Mouse (Mus musculus) kidney, embryonic 15.5 days (tissue): ENCODE results near the gene Leng9. TPM values are rescaled to one million over a fixed set of nuclear protein-coding genes. Genes with fewer than 3 reads are reported as not detected.

Experiments
- ATAC-seq: fragments of 200-750 bp; cut with Nextera tagmentation; replicated peaks from 2 replicates; pipeline ENCODE4 v1.8.0; 2017; ENCODE audit warnings: moderate TSS enrichment; ENCODE audit not compliant: low FRiP score
- H3K27ac ChIP-seq: fragments of 300-500 bp; sonication (generic); 2 replicates; pipeline ENCODE4 v1.5.1; 2015; ENCODE audit warnings: mild to moderate bottlenecking, inconsistent platforms
- H3K27me3 ChIP-seq: fragments of 300-500 bp; sonication (generic); 2 replicates; pipeline ENCODE4 v1.6.1; 2015; ENCODE audit warnings: inconsistent platforms
- H3K36me3 ChIP-seq: fragments of 300-500 bp; sonication (generic); 2 replicates; pipeline ENCODE4 v1.6.1; 2015; ENCODE audit warnings: inconsistent platforms
- H3K4me1 ChIP-seq: fragments of 300-500 bp; sonication (generic); 2 replicates; pipeline ENCODE4 v1.6.1; 2015; ENCODE audit warnings: inconsistent platforms
- H3K4me2 ChIP-seq: fragments of 300-500 bp; sonication (generic); 2 replicates; pipeline ENCODE4 v1.6.1; 2015; ENCODE audit warnings: moderate library complexity, mild to moderate bottlenecking, inconsistent platforms
- H3K4me3 ChIP-seq: fragments of 300-500 bp; sonication (generic); replicated peaks from 2 replicates; pipeline ENCODE4 v1.5.1; 2015; ENCODE audit warnings: mild to moderate bottlenecking, inconsistent platforms
- H3K9ac ChIP-seq: fragments of 300-500 bp; sonication (generic); 2 replicates; pipeline ENCODE4 v1.6.1; 2015; ENCODE audit warnings: mild to moderate bottlenecking, inconsistent platforms
- H3K9me3 ChIP-seq: fragments of 300-500 bp; sonication (generic); replicated peaks from 2 replicates; pipeline ENCODE4 v1.6.1; 2016; ENCODE audit warnings: inconsistent platforms
- WGBS: fragments of 180-500 bp; shearing (Covaris S2); methylation state at CpG from one replicate; pipeline ENCODE4 v1.1.7; 2015; ENCODE audit warnings: mixed read lengths; 5-methylcytosine and 5-hydroxymethylcytosine counted together
- polyA plus RNA-seq: library from polyadenylated mRNA; unstranded; fragments of >200 nt; fragmentation: Nextera tagmentation; extraction: Ambion mirVana; gene quantifications from 2 replicates; pipeline ENCODE4 v1.2.1, GENCODE M21; 2015

The Leng9 gene
- polyA plus RNA-seq, 1 experiment from 2014 or later = 3.5 TPM

DNA sequence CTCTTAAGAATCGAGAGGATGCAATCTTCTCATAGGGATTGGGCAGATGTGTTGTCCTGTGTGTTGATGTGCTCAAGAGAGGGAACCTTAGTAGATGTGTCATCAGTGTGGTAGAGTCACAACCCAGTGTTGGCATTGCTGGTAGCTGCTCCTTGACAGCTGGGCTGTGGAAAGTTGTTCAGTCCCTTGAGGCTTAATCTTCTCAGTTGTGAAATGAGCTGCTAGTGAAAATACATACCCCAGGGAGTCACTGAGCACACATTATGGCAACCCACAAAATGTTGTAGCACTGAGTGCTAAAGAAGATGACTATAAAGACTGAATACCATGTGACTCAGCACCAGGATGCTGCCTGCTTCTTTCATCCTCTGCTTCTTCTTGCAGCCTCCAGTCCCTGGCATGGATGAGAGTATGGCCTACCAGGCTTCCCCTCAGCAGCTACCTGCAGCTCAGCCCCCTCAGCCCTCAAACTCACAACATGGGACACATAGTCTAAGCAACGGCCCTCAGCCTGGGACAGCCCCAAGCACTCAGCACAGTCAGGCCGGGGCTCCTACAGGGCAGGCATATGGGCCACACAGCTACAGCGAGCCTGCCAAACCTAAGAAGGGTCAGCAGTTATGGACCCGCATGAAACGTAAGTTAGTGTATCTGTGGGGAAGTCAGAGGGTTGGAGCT is 8.4 kb downstream of the Leng9 start:
- Histone ChIP-seq H3K4me2 (no peak overlapping the region), H3K4me3 (no peak overlapping the region), H3K27ac (no peak overlapping the region), H3K36me3 (peaks cover 89% of the 10 kb centered on the region), H3K27me3 (no peaks in the 10 kb centered on the region), H3K9me3 (no peaks in the 10 kb centered on the region), H3K4me1 (peaks cover 12% of the 10 kb centered on the region), H3K9ac (no peak overlapping the region)
- no peak for ATAC-seq
- 93% methylated on average over 6 of the region's 6 CpGs for WGBS

- no peak for ATAC-seq
- Histone ChIP-seq H3K4me3 (no peak overlapping the region), H3K36me3 (peaks cover 65% of the 10 kb centered on the region), H3K4me2 (no peak overlapping the region), H3K4me1 (peaks cover 22% of the 10 kb centered on the region), H3K27ac (no peak overlapping the region), H3K9me3 (no peaks in the 10 kb centered on the region), H3K9ac (no peak overlapping the region), H3K27me3 (no peaks in the 10 kb centered on the region)
- WGBS = 92% methylated on average over 5 of the region's 5 CpGs
Observed at GRCm38 (mm10) chr7:4139391-4139790, 10.8 kb downstream of the Leng9 start.

DNA sequence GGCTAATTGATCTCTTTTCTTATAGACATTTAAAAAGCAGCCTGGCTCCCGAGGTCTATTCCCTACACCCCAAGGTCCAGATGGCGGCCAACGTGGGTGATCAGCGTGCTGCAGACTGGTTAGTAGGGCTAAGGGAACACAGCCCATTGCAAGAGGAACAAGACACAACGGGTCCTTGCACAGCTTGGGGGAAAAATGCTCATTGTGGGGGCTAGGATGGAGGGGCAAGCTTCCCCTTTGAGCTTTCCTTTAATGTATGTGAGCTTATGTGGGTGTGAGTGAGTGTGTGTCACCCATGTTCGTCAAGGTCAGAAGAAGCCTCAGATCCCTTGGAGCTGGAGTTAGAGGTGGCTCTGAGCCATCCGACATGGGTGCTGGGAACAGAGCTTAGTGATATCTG is 11.5 kb downstream of the Leng9 start:
- no peak overlapping the region for H3K4me2 ChIP-seq

GRCm38 (mm10) chr7:4138181-4138580 is 12.0 kb downstream of the Leng9 start:
- Histone ChIP-seq H3K27me3 (no peaks in the 10 kb centered on the region), H3K36me3 (peaks cover 52% of the 10 kb centered on the region), H3K27ac (no peak overlapping the region), H3K4me1 (peaks cover 22% of the 10 kb centered on the region), H3K4me3 (peak overlapping the region; percentile 73), H3K9me3 (no peaks in the 10 kb centered on the region), H3K4me2 (peak overlapping the region; percentile 85), H3K9ac (peak overlapping the region; percentile 81)
- ATAC-seq = no peak
- 89% methylated on average over 2 of the region's 2 CpGs for WGBS

More for the DNA sequence above, 11.5 kb downstream of the Leng9 start:
- Histone ChIP-seq H3K4me3 (peak overlapping the region; percentile 73), H3K27ac (no peak overlapping the region), H3K27me3 (no peaks in the 10 kb centered on the region), H3K9me3 (no peaks in the 10 kb centered on the region), H3K36me3 (peaks cover 57% of the 10 kb centered on the region), H3K9ac (peak overlapping the region; percentile 81), H3K4me1 (peaks cover 22% of the 10 kb centered on the region)
- 93% methylated on average over 7 of the region's 7 CpGs for WGBS
- ATAC-seq = no peak

GRCm38 (mm10) chr7:4137746-4138145 is 12.4 kb downstream of the Leng9 start:
- ATAC-seq = no peak
- peak overlapping the region; percentile 81 for H3K9ac ChIP-seq
- H3K4me2 ChIP-seq = peak overlapping the region; percentile 85
- 52% methylated on average over 3 of the region's 3 CpGs for WGBS
- peak overlapping the region; percentile 98; the same call in 1 of the 2 replicates for H3K27ac ChIP-seq
- H3K4me1 ChIP-seq = peaks cover 22% of the 10 kb centered on the region
- H3K9me3 ChIP-seq = no peaks in the 10 kb centered on the region
- peaks cover 48% of the 10 kb centered on the region for H3K36me3 ChIP-seq
- H3K4me3 ChIP-seq = peak overlapping the region; percentile 73
- H3K27me3 ChIP-seq = no peaks in the 10 kb centered on the region

DNA sequence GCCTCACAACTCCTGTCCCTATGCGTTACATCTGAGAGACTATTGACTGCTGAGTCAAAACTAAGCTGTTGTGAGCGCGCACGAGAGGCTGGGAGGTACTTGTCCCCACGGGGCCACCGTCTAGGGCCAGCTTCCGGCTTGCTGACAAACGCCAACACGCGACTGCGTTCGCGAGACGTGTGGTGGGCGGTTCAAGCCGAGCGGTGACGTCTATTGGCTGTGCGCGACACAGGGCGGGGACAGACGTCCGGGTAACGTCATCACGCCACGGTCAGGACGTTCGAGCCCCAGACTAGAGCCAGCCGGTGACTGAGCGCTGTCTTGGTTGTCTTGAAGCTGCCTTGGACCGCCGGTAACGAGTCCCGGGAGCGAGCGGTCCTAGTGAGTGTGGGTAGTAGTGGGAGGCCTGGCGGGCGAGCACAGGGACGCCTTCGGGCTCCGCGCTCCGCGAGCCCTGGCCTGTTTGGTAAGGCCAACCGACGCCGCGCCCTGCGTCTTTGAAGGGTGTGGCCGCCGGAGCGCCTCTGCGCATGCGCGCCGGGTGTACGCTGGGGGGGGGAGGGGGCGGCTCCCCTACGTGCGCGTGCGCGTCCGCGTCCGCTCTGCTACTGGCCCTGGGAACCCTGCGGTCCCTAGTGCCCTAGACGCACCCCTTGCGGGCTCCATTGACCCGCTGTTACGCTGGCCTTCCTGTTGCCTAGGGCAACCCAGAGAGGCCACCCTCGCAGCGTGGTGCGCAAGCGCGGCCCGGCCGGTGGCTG is 13.2 kb downstream of the Leng9 start, which contains the start of gene Leng8:
Gene Leng8 (plus strand): TSS at position 269 of the 761 bp plus-strand sequence.
- Histone ChIP-seq H3K4me2 (peak within 1 kb of the TSS; percentile 85), H3K9ac (peak within 1 kb of the TSS; percentile 81), H3K27ac (peak within 1 kb of the TSS; percentile 98), H3K4me1 (peaks cover 22% of the 10 kb centered on the region), H3K9me3 (no peaks in the 10 kb centered on the region), H3K4me3 (peak within 1 kb of the TSS; percentile 73), H3K27me3 (no peaks in the 10 kb centered on the region), H3K36me3 (peaks cover 40% of the 10 kb centered on the region)
- WGBS = under 1% methylated on average over 56 of the region's 78 CpGs
- ATAC-seq = peak; percentile 99

- ATAC-seq = peak; percentile 29
- Histone ChIP-seq H3K4me2 (peak overlapping the region; percentile 85), H3K4me3 (peak overlapping the region; percentile 73), H3K27me3 (no peaks in the 10 kb centered on the region), H3K36me3 (peaks cover 35% of the 10 kb centered on the region), H3K4me1 (peaks cover 24% of the 10 kb centered on the region), H3K9me3 (no peaks in the 10 kb centered on the region), H3K27ac (peak overlapping the region; percentile 81), H3K9ac (peak overlapping the region; percentile 64)
- WGBS = under 1% methylated on average over 16 of the region's 16 CpGs
Observed at GRCm38 (mm10) chr7:4136404-4136770, 13.8 kb downstream of the Leng9 start.

DNA sequence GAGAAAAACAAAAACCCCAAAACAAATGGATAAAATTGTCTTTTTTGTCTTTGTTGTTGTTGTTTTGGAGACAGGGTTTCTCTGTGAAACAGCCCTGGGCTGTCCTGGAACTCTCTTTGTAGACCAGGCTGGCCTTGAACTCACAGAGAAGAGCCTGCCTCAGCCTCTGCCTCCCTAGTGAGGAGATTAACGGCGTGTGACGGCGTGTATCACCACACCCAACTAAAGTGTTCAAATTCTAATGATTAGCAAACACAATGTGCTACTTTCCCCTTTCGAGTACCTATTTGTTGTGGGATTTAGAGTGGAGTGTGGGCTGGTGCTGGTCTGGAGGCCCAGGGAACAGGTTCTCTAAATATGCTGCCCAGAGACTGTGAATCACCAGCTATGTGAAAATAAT is 15.3 kb downstream of the Leng9 start:
- ATAC-seq = no peak
- H3K27me3 ChIP-seq = no peaks in the 10 kb centered on the region
- no peak overlapping the region for H3K4me3 ChIP-seq

GRCm38 (mm10) chr7:4132998-4133397 is 17.2 kb downstream of the Leng9 start:
- Histone ChIP-seq H3K9me3 (no peaks in the 10 kb centered on the region), H3K27me3 (no peaks in the 10 kb centered on the region), H3K27ac (no peak overlapping the region), H3K4me2 (no peak overlapping the region), H3K4me1 (peaks cover 23% of the 10 kb centered on the region), H3K4me3 (no peak overlapping the region), H3K36me3 (0 out of 2 replicates have a peak, but pooled peaks cover under 1% of the 10 kb centered on the region), H3K9ac (no peak overlapping the region)
- ATAC-seq = no peak
- WGBS = 82% methylated on average over 4 of the region's 7 CpGs

More for the DNA sequence above, 15.3 kb downstream of the Leng9 start:
- Histone ChIP-seq H3K36me3 (peaks cover 20% of the 10 kb centered on the region), H3K9me3 (no peaks in the 10 kb centered on the region), H3K4me2 (no peak overlapping the region), H3K27ac (no peak overlapping the region), H3K4me1 (peaks cover 30% of the 10 kb centered on the region), H3K9ac (no peak overlapping the region)
- 89% methylated on average over 5 of the region's 5 CpGs for WGBS

GRCm38 (mm10) chr7:4132581-4132980 is 17.6 kb downstream of the Leng9 start:
- no peak overlapping the region for H3K9ac ChIP-seq
- H3K9me3 ChIP-seq = no peaks in the 10 kb centered on the region
- H3K36me3 ChIP-seq = no peaks in the 10 kb centered on the region
- H3K4me2 ChIP-seq = no peak overlapping the region
- H3K27ac ChIP-seq = no peak overlapping the region
- 93% methylated on average over 3 of the region's 3 CpGs for WGBS
- peaks cover 19% of the 10 kb centered on the region for H3K4me1 ChIP-seq
- ATAC-seq = no peak
- H3K4me3 ChIP-seq = no peak overlapping the region
- H3K27me3 ChIP-seq = no peaks in the 10 kb centered on the region

GRCm38 (mm10) chr7:4131964-4132363 is 18.2 kb downstream of the Leng9 start:
- Histone ChIP-seq H3K9ac (no peak overlapping the region), H3K4me2 (no peak overlapping the region), H3K4me1 (peaks cover 18% of the 10 kb centered on the region), H3K9me3 (no peaks in the 10 kb centered on the region), H3K27ac (no peak overlapping the region), H3K27me3 (no peaks in the 10 kb centered on the region), H3K36me3 (no peaks in the 10 kb centered on the region), H3K4me3 (no peak overlapping the region)
- no peak for ATAC-seq
- WGBS = 87% methylated on average over 8 of the region's 8 CpGs

GRCm38 (mm10) chr7:4130686-4131452 is 19.3 kb downstream of the Leng9 start:
- 39% methylated on average over 13 of the region's 13 CpGs for WGBS
- H3K36me3 ChIP-seq = no peaks in the 10 kb centered on the region
- ATAC-seq = peak; percentile 63
- no peaks in the 10 kb centered on the region for H3K27me3 ChIP-seq
- no peak overlapping the region for H3K4me2 ChIP-seq
- H3K4me1 ChIP-seq = peaks cover 17% of the 10 kb centered on the region
- no peak overlapping the region for H3K9ac ChIP-seq
- no peak overlapping the region for H3K27ac ChIP-seq
- no peak overlapping the region for H3K4me3 ChIP-seq
- no peaks in the 10 kb centered on the region for H3K9me3 ChIP-seq
